Mouse (Mus musculus) liver, postnatal 0 days (tissue): ENCODE results near the gene Zic2. TPM values are rescaled to one million over a fixed set of nuclear protein-coding genes. Genes with fewer than 3 reads are reported as not detected.
A peak's percentile ranks its signal among the peaks of the same experiment; 100 is the strongest.

Experiments used
- ATAC-seq: fragments of 200-750 bp; cut with Nextera tagmentation; 2 replicates; pipeline ENCODE4 v1.8.0; 2017; ENCODE audit warnings: mild to moderate bottlenecking, moderate library complexity
- DNase-seq: peaks from one replicate; pipeline ENCODE4 v3.0.0-alpha.2; 2016
- H3K27ac ChIP-seq: fragments of 300-500 bp; sonication (generic); 2 replicates; pipeline ENCODE4 v1.5.1; 2014; ENCODE audit warnings: antibody characterized with exemption, moderate library complexity, mild to moderate bottlenecking, low read depth
- H3K27me3 ChIP-seq: fragments of 300-500 bp; sonication (generic); 2 replicates; pipeline ENCODE4 v1.6.1; 2014; ENCODE audit warnings: low read length, control low read depth, mixed read lengths; ENCODE audit not compliant: insufficient read depth
- H3K36me3 ChIP-seq: fragments of 300-500 bp; sonication (generic); replicated peaks from 2 replicates; pipeline ENCODE4 v1.6.1; 2014; ENCODE audit warnings: mild to moderate bottlenecking, control low read depth, low read length, moderate library complexity, mixed read lengths; ENCODE audit not compliant: insufficient read depth
- H3K4me1 ChIP-seq: fragments of 300-500 bp; sonication (generic); 2 replicates; pipeline ENCODE4 v1.6.1; 2014; ENCODE audit warnings: antibody characterized with exemption, mild to moderate bottlenecking, control low read depth; ENCODE audit not compliant: insufficient read depth
- H3K4me2 ChIP-seq: fragments of 300-500 bp; sonication (generic); 2 replicates; pipeline ENCODE4 v1.6.1; 2014; ENCODE audit warnings: low read depth, mild to moderate bottlenecking, low read length, moderate library complexity, mixed read lengths
- H3K4me3 ChIP-seq: fragments of 300-500 bp; sonication (generic); 2 replicates; pipeline ENCODE4 v1.5.1; 2014; ENCODE audit warnings: low read depth, low read length
- H3K9ac ChIP-seq: fragments of 300-500 bp; sonication (generic); replicated peaks from 2 replicates; pipeline ENCODE4 v1.6.1; 2014; ENCODE audit warnings: mild to moderate bottlenecking, moderate library complexity
- H3K9me3 ChIP-seq: fragments of 300-500 bp; sonication (generic); 2 replicates; pipeline ENCODE4 v1.6.1; 2016; ENCODE audit warnings: mild to moderate bottlenecking, control low read depth, low read length, mixed read lengths
- CTCF ChIP-seq: sonication (generic); IDR thresholded peaks from 2 replicates; pipeline ENCODE4 v1.5.1; 2016; ENCODE audit warnings: antibody characterized with exemption, low read depth
- EP300 ChIP-seq: IDR thresholded peaks from 2 replicates; pipeline ENCODE4 v1.6.1; 2016; ENCODE audit warnings: antibody characterized with exemption, low read depth, mild to moderate bottlenecking
- WGBS: fragments of 180-500 bp; shearing (Covaris S2); extraction: QIAGEN DNeasy Blood & Tissue Kit; methylation state at CpG from one replicate; pipeline ENCODE4 v1.1.7; 2014; ENCODE audit not compliant: insufficient replicate concordance; 5-methylcytosine and 5-hydroxymethylcytosine counted together
- polyA plus RNA-seq: library from polyadenylated mRNA; unstranded; fragments of >200 nt; fragmentation: Nextera tagmentation; extraction: Ambion mirVana; gene quantifications from 2 replicates; pipeline ENCODE4 v1.2.1, GENCODE M21; 2015

Zic2 gene
- polyA plus RNA-seq, result not detected in 2 replicates

GRCm38 (mm10) chr14:122474891-122475556 is at the start of gene Zic2:
Zic2 (plus strand) TSS chr14:122475435.
- Histone ChIP-seq H3K27me3 (peaks cover 100% of the 10 kb centered on the region), H3K27ac (no peak within 1 kb of the TSS), H3K36me3 (no peaks in the 10 kb centered on the region), H3K4me3 (peak within 1 kb of the TSS; percentile 39), H3K4me2 (peak within 1 kb of the TSS; percentile 66), H3K4me1 (peaks cover 13% of the 10 kb centered on the region), H3K9me3 (no peaks in the 10 kb centered on the region), H3K9ac (no peak within 1 kb of the TSS)
- WGBS, result under 1% methylated on average over 47 of the region's 73 CpGs
- no peak for DNase-seq
- no peak for TF ChIP-seq CTCF
- TF ChIP-seq EP300, result no peak
- no peak for ATAC-seq

GRCm38 (mm10) chr14:122426529-122427203 is 48.6 kb upstream of the Zic2 start:
- Histone ChIP-seq H3K4me1 (no peaks in the 10 kb centered on the region), H3K27me3 (no peaks in the 10 kb centered on the region), H3K4me2 (no peak overlapping the region), H3K36me3 (no peaks in the 10 kb centered on the region), H3K4me3 (no peak overlapping the region), H3K9me3 (no peaks in the 10 kb centered on the region), H3K27ac (no peak overlapping the region), H3K9ac (no peak overlapping the region)
- WGBS, result 50% methylated on average over 10 of the region's 10 CpGs
- DNase-seq (no peak), ATAC-seq (no peak)
- no peak for TF ChIP-seq EP300
- no peak for TF ChIP-seq CTCF

GRCm38 (mm10) chr14:122427204-122427560 is 48.1 kb upstream of the Zic2 start:
- TF ChIP-seq EP300 (no peak), CTCF (no peak)
- Histone ChIP-seq H3K9me3 (no peaks in the 10 kb centered on the region), H3K36me3 (no peaks in the 10 kb centered on the region), H3K27ac (no peak overlapping the region), H3K4me1 (no peaks in the 10 kb centered on the region), H3K9ac (no peak overlapping the region), H3K27me3 (no peaks in the 10 kb centered on the region), H3K4me2 (no peak overlapping the region), H3K4me3 (no peak overlapping the region)
- DNase-seq (no peak), ATAC-seq (no peak)
- 72% methylated on average over 8 of the region's 8 CpGs for WGBS

DNA sequence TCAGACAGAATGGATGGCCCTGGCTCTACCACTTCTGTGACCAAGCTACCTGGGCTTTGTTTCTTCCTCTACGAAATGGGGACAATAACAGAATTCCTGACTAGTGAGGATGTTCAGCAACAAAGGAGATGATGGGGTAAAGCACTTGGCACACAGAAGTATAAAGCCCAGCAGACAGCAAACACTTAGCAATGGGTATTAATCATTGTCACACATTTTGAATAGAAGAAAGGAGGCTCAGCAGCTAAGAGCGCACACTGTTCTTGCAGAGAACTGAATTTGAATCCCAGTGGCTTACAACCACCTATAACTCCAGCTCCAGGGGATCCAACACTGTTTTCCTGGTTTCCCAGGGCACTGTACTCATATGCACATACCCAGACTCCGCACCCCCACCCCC is 47.6 kb upstream of the Zic2 start:
- H3K4me3 ChIP-seq, result no peak overlapping the region
- 72% methylated on average over 3 of the region's 3 CpGs for WGBS
- no peak overlapping the region for H3K27ac ChIP-seq
- no peaks in the 10 kb centered on the region for H3K27me3 ChIP-seq
- no peak overlapping the region for H3K9ac ChIP-seq
- no peak for DNase-seq
- TF ChIP-seq EP300 (no peak), CTCF (no peak)
- H3K4me1 ChIP-seq, result no peaks in the 10 kb centered on the region
- no peak overlapping the region for H3K4me2 ChIP-seq
- no peaks in the 10 kb centered on the region for H3K36me3 ChIP-seq
- no peak for ATAC-seq
- H3K9me3 ChIP-seq, result no peaks in the 10 kb centered on the region

GRCm38 (mm10) chr14:122432558-122432957 is 42.7 kb upstream of the Zic2 start:
- H3K4me1 ChIP-seq, result no peaks in the 10 kb centered on the region
- 52% methylated on average over 3 of the region's 3 CpGs for WGBS
- DNase-seq, result no peak

DNA sequence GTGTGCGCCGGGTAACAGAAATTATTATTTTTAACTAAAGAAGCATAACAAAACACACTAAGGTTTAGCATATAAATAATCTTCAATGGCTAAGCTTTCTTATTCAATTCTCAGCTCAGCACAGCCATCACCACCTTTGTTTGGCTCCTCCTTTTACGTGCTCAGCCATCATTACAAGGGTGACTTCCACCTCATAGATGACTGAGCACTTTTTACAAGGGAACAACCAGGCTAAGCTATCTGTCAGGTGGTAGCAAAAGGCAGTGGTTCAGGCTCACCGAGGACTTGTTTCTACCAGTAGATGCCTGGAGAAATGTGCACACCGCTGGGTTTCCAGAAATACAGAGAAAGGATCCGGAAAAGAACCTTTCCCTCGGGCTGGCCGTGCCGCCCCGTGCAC is 41.2 kb upstream of the Zic2 start:
- Histone ChIP-seq H3K4me3 (no peak overlapping the region), H3K4me1 (no peaks in the 10 kb centered on the region), H3K9me3 (no peaks in the 10 kb centered on the region), H3K9ac (no peak overlapping the region), H3K36me3 (no peaks in the 10 kb centered on the region), H3K4me2 (no peak overlapping the region), H3K27me3 (no peaks in the 10 kb centered on the region), H3K27ac (no peak overlapping the region)
- DNase-seq, result no peak
- no peak for ATAC-seq
- TF ChIP-seq EP300, result no peak
- TF ChIP-seq CTCF, result no peak
- 81% methylated on average over 10 of the region's 10 CpGs for WGBS

More at GRCm38 (mm10) chr14:122432558-122432957, 42.7 kb upstream of the Zic2 start:
- no peak for ATAC-seq
- H3K9ac ChIP-seq, result no peak overlapping the region
- no peak overlapping the region for H3K4me2 ChIP-seq
- no peaks in the 10 kb centered on the region for H3K36me3 ChIP-seq
- H3K27me3 ChIP-seq, result no peaks in the 10 kb centered on the region
- no peaks in the 10 kb centered on the region for H3K9me3 ChIP-seq
- no peak overlapping the region for H3K27ac ChIP-seq
- H3K4me3 ChIP-seq, result no peak overlapping the region
- no peak for TF ChIP-seq CTCF
- no peak for TF ChIP-seq EP300
